Mouse (Mus musculus) kidney, postnatal 14 days (tissue): ENCODE results near the gene Lmod2.

Source experiments
- DNase-seq: peaks from one replicate; pipeline ENCODE4 v3.0.0; 2022; ENCODE audit warnings: mixed read lengths

The Lmod2 gene

GRCm38 (mm10) chr6:24597500-24597899 lies at the start of gene Lmod2:
Gene Lmod2, plus strand, starts transcription at chr6:24597762.
- no peak for DNase-seq

DNA sequence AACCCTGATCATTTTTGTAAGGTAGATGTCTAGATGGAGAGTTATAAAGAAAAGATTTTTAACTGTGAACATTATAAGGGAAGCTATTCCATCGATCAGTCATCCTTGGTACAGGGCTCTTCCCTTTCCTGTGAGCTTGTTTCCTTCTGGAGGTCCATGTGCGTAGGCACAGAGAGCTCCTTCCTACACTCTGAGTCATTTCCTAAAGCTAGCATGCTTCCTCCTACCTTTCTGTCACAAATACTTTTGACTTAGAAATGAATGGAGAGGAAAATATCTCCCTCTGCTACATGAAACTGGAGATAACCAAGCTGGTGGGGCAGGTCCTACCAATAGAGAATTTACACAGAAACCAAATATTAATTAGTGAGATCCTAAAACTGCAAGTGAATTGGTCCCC lies 47.8 kb upstream of the Lmod2 start:
- no peak for DNase-seq

DNA sequence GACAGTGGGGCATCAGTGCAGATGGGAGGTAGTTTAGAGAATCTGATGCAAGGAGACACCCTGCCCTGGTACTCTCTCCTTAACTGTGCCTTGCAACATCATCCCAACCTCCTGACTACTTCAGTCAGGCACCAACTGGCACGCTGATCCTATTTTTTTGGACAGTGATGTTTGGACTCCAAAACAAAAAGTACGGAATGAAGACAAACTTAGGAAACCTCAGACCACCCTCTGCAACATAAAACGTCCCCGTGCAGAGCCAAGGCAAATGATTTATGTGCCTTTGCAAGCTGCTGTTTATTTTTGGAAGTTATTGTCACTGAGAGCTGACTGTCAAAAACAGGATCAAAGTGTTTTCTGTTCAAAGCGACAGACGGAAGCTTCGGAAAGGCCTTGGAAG lies 45.5 kb upstream of the Lmod2 start:
- DNase-seq, result no peak

DNA sequence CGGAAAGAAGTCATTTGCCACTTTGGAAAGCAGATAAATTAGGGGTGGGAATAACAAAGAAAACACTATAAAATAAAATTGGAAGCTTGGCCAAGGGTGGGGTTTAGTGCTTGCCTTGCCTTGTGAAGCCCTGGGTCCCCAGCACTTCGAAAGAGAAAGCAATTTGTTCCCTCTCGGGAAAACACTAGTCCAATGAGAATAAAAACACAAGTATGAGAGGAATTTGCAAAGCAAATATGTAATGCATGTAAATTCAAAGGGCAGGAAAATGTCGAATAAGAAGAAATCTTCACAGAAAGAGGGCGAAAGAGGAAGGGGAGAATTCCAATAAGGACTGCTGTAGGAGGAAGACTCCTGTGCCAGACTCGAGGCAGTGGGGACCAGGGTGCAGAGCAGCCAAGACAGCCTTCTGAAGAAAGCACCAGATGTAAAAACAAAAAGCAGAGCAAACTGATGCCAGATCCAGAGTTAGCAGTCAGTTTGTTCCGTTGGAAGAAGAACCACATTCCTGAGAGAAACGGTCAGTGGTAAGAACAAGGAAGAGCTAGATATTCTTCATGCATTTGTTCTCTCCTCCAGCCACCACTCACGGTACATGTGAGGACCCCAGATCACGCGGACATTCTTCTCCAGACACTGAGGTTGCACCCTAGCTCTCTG lies 43.0 kb upstream of the Lmod2 start:
- no peak for DNase-seq

GRCm38 (mm10) chr6:24555488-24555887 lies 42.1 kb upstream of the Lmod2 start:
- no peak for DNase-seq

DNA sequence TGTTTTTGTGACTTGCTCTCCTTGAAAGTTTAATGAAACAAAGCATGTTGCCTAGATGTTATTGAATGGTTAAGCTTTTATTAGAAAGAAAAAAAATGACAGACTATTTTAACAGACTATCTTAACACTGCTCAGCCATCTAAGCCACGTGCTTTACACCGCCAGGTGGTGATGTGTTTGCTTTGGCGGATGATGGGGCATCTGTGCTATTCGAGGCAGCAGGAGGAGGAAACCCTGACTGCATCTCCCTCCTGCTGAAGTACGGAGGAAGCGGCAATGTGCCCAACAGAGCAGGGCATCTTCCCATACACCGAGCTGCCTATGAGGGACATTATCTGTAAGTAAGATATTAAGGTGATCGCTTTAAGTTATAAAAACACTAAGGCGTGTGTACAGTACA lies 33.5 kb upstream of the Lmod2 start:
- DNase-seq, result no peak

- DNase-seq, result no peak
These were observed 32.7 kb upstream of the Lmod2 start for GRCm38 (mm10) chr6:24564886-24565285.

- DNase-seq, result no peak
These were observed 28.6 kb upstream of the Lmod2 start for GRCm38 (mm10) chr6:24568963-24569362.

DNA sequence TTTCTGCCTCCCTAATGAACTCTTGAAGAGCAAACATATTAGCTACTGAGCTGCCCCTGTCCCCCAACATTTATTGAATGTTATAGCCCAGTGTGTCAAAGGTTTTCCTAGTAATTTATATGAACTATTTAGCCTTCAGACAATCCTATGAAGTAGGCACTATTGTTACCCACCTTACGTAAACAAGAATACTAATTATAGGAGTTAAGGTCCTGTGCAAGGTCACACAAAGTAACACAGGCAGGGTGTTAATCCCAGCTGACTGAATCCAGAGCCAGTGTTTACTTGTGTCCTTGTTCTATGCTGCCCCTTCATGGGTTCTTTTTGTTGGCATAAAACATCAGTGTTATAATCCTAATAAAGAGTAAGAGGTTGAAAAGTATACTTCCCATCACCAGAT lies 27.9 kb upstream of the Lmod2 start:
- no peak for DNase-seq

- no peak for DNase-seq
These were observed 27.3 kb upstream of the Lmod2 start for GRCm38 (mm10) chr6:24570278-24570677.

GRCm38 (mm10) chr6:24571126-24571525 lies 26.4 kb upstream of the Lmod2 start:
- DNase-seq, result peak; percentile 43

DNA sequence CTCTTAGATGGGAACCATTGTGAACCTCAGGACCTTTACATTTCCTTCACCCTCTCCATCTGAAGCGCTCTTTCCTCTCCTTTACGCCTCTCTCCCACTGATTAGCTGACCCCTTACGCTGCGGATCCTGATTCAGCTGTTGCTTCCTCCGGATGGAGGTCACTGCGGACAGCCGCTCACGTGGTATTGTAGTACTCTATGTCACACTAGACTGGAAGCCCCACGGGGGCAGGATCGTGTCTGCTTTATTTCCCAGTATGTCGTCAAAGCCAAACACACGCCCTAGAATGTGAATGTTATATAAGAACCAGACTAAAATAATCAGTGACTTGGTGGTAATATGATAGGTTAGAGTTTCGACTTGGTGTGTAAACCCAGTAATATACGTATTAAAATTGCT lies 25.1 kb upstream of the Lmod2 start:
- DNase-seq, result no peak

- no peak for DNase-seq
These were observed 24.2 kb upstream of the Lmod2 start for GRCm38 (mm10) chr6:24573319-24573718.

DNA sequence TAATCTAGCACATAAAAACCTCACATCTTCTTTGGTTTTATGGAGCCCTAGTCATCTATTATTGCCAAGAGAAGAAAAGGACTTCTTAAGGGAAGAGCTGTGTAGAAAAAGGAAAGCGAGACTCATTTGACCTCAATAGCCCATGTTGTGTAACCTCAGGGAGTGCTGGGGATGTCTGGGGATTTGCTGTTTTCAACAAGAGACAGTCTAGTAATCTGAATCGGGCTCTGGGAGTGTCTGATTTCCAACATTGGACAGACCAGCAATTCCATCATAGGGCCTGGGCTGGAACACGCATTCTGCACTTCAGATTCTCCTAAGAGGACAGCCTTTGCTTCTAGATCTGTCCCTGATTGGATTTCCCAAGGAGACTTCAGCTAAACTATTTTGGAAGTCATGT lies 14.1 kb upstream of the Lmod2 start:
- DNase-seq, result no peak

- DNase-seq, result peak; percentile 33
These were observed 11.9 kb upstream of the Lmod2 start for GRCm38 (mm10) chr6:24585431-24586310.

DNA sequence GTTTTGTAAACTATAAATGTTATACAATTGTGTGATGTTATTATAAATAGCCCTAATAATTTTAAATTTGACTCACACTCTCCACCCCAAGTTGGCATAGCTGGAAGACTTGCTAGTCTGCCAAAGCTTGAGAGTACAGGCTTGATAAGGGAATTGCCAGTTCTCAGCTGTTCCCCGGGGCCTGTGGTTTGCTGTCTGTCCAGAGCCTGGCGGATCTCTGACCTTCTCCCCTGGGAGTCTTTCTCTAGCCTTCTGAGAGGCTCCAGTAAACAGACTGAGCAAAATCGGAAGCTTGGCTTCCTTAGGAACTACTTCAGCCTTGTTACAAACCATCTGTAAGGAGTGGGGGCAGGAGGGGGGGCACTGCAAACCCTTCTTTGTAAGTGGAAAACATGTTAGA lies 10.7 kb upstream of the Lmod2 start:
- DNase-seq, result peak; percentile 78

- DNase-seq, result no peak
These were observed 7.3 kb upstream of the Lmod2 start for GRCm38 (mm10) chr6:24590282-24590681.

- no peak for DNase-seq
These were observed 5.9 kb upstream of the Lmod2 start for GRCm38 (mm10) chr6:24591525-24592218.

DNA sequence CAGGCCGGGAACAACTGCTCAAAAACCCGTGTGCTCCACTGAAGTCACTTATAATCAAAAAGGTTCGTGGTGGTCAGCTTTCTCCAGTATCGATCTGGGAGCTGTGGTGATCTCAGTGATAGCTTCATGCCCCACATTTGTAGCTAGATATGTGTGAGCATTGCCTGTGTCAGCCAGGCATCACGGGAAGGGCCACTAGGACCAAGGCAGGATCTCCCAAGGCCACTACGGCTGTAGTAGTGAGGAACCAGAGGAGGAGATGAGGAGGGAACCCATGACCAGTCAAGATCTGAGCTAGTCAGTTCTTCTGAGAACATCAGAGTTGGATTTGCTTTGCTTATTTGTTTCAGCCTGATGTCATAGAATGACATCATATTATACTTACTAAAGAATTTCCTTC lies 1.6 kb downstream of the Lmod2 start:
- no peak for DNase-seq

- DNase-seq, result no peak
These were observed 2.1 kb downstream of the Lmod2 start for GRCm38 (mm10) chr6:24599639-24600038.

DNA sequence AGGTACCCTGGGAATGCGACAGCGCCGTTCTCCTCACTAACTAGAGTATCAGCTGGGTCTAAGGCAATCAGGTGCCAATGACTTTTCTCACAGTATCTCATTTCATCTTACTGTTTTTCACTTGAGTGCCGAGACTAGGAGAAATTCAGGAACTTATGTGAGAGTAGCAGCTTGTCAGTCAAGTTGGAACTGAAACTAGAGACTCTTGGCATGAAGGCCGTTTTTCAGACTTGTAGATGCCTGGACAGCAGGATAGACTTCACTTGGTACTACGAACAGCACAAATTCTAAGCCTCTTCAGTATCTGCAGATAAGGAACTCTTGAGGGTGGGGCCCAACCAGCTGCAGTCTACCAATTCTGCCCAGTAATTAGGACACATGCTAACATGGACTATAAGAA lies 2.6 kb downstream of the Lmod2 start:
- DNase-seq, result no peak

DNA sequence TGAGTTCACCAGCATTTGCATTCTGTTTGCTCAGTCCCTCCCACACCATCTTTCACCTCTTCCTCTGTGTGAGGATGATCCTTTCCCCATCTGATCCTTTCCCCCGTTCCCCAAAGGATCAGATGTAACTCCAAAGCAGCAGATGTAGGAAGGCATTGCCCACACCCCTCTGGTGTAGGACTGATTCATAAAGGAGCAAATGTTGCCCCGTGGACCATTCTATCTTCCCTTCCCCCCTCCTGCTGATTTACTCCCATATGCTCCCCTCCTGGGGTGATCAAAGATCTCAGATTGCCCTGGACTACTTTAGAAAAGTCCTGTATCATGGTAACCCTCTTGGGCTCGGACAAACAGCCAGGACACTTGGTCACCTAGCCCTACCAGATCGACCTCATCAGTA lies 3.2 kb downstream of the Lmod2 start:
- DNase-seq, result no peak

DNA sequence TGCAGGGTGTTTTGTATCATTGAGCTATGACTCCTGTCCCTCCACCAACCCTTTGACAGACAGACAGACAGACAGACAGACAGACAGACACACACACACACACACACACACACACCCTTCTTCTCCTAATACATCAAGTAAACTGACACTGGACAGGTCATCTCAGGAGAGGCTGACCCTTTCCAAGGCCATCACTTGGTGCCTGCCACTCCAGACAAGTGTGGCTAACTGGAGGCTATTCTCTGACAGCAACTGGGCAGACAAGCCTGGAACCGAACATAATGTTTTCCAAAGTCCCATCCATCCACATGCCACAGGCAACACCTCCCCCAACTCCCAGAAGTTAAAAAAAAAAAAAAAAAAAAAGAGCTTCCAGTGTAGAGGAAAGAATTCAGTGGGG lies 4.1 kb downstream of the Lmod2 start:
- DNase-seq, result no peak

DNA sequence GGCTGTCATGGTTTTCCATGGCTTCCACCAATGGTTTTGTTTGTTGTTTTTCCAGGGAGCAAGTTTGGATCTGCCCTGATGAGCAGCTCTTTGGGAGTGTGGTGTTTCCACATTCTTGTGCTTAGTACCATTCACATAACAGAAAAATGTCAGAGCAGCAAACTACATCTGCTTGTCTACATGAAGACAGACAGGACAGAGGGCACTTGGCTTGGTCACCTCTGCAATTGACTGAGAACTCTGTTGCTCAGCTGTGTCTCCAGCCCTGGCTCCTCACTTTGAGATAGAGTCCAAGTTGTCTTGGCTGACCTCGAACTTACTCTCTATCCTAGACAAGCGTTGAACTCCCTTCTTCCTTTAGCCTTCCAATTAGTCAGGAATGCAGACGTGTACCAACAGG lies 4.8 kb downstream of the Lmod2 start:
- no peak for DNase-seq
